Mouse (Mus musculus) MEL (cell line): ENCODE data around the gene Cxcr2. TPM values are rescaled to one million over a fixed set of nuclear protein-coding genes. Genes with fewer than 3 reads are reported as not detected.
A peak's percentile ranks its signal among the peaks of the same experiment; 100 is the strongest.

Experiments used
- DNase-seq: peaks from one replicate; pipeline ENCODE4 v3.0.0; 2011; ENCODE audit warnings: low read depth, low spot score
- H3K27ac ChIP-seq: 2 replicates; pipeline ENCODE4 v1.5.1; 2012; ENCODE audit warnings: low read depth, mild to moderate bottlenecking, control low read depth, low read length, moderate library complexity; ENCODE audit not compliant: control insufficient read depth
- H3K27me3 ChIP-seq, 2 experiments: fragments of 150-350 bp in 1 of 2; sonication (generic) in 1 of 2; 2 replicates each; pipeline ENCODE4 v1.6.1; 2012; ENCODE audit warnings: low read length in 2 of 2, mild to moderate bottlenecking in 2 of 2, improper control_type of control experiment in 1 of 2, moderate library complexity in 1 of 2; ENCODE audit not compliant: insufficient read depth in 2 of 2, control insufficient read depth in 1 of 2
- H3K36me3 ChIP-seq, 2 experiments: 2 replicates each; pipeline ENCODE4 v1.6.1; 2012 to 2014; ENCODE audit warnings: low read length in 2 of 2, improper control_type of control experiment in 1 of 2, inconsistent platforms in 1 of 2, mild to moderate bottlenecking in 1 of 2; ENCODE audit not compliant: insufficient read depth in 2 of 2, control insufficient read depth in 1 of 2
- H3K4me1 ChIP-seq, 2 experiments: fragments of 150-350 bp in 1 of 2; sonication (generic) in 1 of 2; 2 replicates each; pipeline ENCODE4 v1.6.1; 2012; ENCODE audit warnings: low read length in 2 of 2, improper control_type of control experiment in 1 of 2, mild to moderate bottlenecking in 1 of 2; ENCODE audit not compliant: insufficient read depth in 2 of 2, control insufficient read depth in 1 of 2
- H3K4me3 ChIP-seq, 2 experiments: fragments of 150-350 bp in 1 of 2; sonication (generic) in 1 of 2; 2 replicates each; pipeline ENCODE4 v1.5.1; 2012; ENCODE audit warnings: low read depth in 2 of 2, low read length in 2 of 2, mild to moderate bottlenecking in 2 of 2, moderate library complexity in 2 of 2, control low read depth in 1 of 2, improper control_type of control experiment in 1 of 2; ENCODE audit not compliant: control insufficient read depth in 1 of 2, insufficient read depth in 1 of 2
- H3K79me2 ChIP-seq: 2 replicates; pipeline ENCODE4 v1.6.1; 2012; ENCODE audit warnings: mild to moderate bottlenecking, low read length, moderate library complexity; ENCODE audit not compliant: control insufficient read depth, poor library complexity, insufficient read depth
- H3K9ac ChIP-seq: 2 replicates; pipeline ENCODE4 v1.6.1; 2012; ENCODE audit warnings: low read depth, mild to moderate bottlenecking, control low read depth, low read length, moderate library complexity; ENCODE audit not compliant: control insufficient read depth, poor library complexity, severe bottlenecking
- H3K9me3 ChIP-seq: fragments of 150-350 bp; sonication (generic); replicated peaks from 2 replicates; pipeline ENCODE4 v1.6.1; 2012; ENCODE audit warnings: mild to moderate bottlenecking, low read length, improper control_type of control experiment, moderate library complexity; ENCODE audit not compliant: insufficient read depth
- CTCF ChIP-seq, 3 experiments: IDR thresholded peaks in 2 of 3; conservative IDR thresholded peaks in 1 of 3; 2 replicates each; pipeline ENCODE4 v1.5.1; 2011 to 2012; ENCODE audit warnings: low read length in 3 of 3, low read depth in 2 of 3, mild to moderate bottlenecking in 2 of 3, improper control_type of control experiment in 1 of 3, inconsistent platforms in 1 of 3, mixed read lengths in 1 of 3, moderate library complexity in 1 of 3; ENCODE audit not compliant: control insufficient read depth in 1 of 3, insufficient read depth in 1 of 3, poor library complexity in 1 of 3, severe bottlenecking in 1 of 3
- E2F4 ChIP-seq: IDR thresholded peaks from 2 replicates; pipeline ENCODE4 v1.6.1; 2011; ENCODE audit warnings: low read depth, low read length, improper control_type of control experiment, borderline replicate concordance
- ETS1 ChIP-seq: IDR thresholded peaks from 2 replicates; pipeline ENCODE4 v1.6.1; 2012; ENCODE audit warnings: low read depth, mild to moderate bottlenecking, inconsistent platforms, low read length, improper control_type of control experiment, moderate library complexity
- GATA1 ChIP-seq: IDR thresholded peaks from 2 replicates; pipeline ENCODE4 v1.6.1; 2011; ENCODE audit warnings: low read depth, low read length, improper control_type of control experiment
- KAT2A ChIP-seq: conservative IDR thresholded peaks from 2 replicates; pipeline ENCODE4 v1.6.1; 2012; ENCODE audit warnings: low read depth, low read length, improper control_type of control experiment, inconsistent platforms
- MAZ ChIP-seq: IDR thresholded peaks from 2 replicates; pipeline ENCODE4 v1.6.1; 2012; ENCODE audit warnings: low read depth, mild to moderate bottlenecking, inconsistent platforms, low read length, improper control_type of control experiment
- MEF2A ChIP-seq: IDR thresholded peaks from 2 replicates; pipeline ENCODE4 v1.6.1; 2014; ENCODE audit warnings: low read depth, mild to moderate bottlenecking, inconsistent platforms, low read length, improper control_type of control experiment; ENCODE audit not compliant: poor library complexity, insufficient replicate concordance, severe bottlenecking; ENCODE audit errors: extremely low read depth
- MXI1 ChIP-seq: IDR thresholded peaks from 2 replicates; pipeline ENCODE4 v1.6.1; 2011; ENCODE audit warnings: mild to moderate bottlenecking, low read depth, low read length, improper control_type of control experiment
- NRF1 ChIP-seq: IDR thresholded peaks from 2 replicates; pipeline ENCODE4 v1.6.1; 2014; ENCODE audit warnings: low read depth, mild to moderate bottlenecking, inconsistent platforms, low read length, improper control_type of control experiment, moderate library complexity; ENCODE audit not compliant: poor library complexity, insufficient read depth, severe bottlenecking
- POLR2A ChIP-seq, 2 experiments: IDR thresholded peaks; 2 replicates each; pipeline ENCODE4 v1.6.1; 2011 to 2012; ENCODE audit warnings: low read length in 2 of 2, mild to moderate bottlenecking in 2 of 2, control low read depth in 1 of 2, improper control_type of control experiment in 1 of 2, low read depth in 1 of 2, moderate library complexity in 1 of 2; ENCODE audit not compliant: control insufficient read depth in 1 of 2, insufficient read depth in 1 of 2, poor library complexity in 1 of 2
- RAD21 ChIP-seq: IDR thresholded peaks from 2 replicates; pipeline ENCODE4 v1.6.1; 2011; ENCODE audit warnings: mild to moderate bottlenecking, low read depth, low read length, improper control_type of control experiment
- SMC3 ChIP-seq: IDR thresholded peaks from 2 replicates; pipeline ENCODE4 v1.6.1; 2011; ENCODE audit warnings: low read depth, low read length, improper control_type of control experiment
- UBTF ChIP-seq: IDR thresholded peaks from 2 replicates; pipeline ENCODE4 v1.6.1; 2012; ENCODE audit warnings: low read depth, mild to moderate bottlenecking, inconsistent platforms, low read length, improper control_type of control experiment, moderate library complexity, borderline replicate concordance; ENCODE audit not compliant: insufficient read depth
- USF2 ChIP-seq, 2 experiments: IDR thresholded peaks; 2 replicates each; pipeline ENCODE4 v1.6.1; 2011 to 2012; ENCODE audit warnings: improper control_type of control experiment in 2 of 2, low read length in 2 of 2, borderline replicate concordance in 1 of 2, inconsistent platforms in 1 of 2, low read depth in 1 of 2, mild to moderate bottlenecking in 1 of 2; ENCODE audit not compliant: insufficient read depth in 1 of 2
- ZKSCAN1 ChIP-seq: IDR thresholded peaks from 2 replicates; pipeline ENCODE4 v1.6.1; 2012; ENCODE audit warnings: low read depth, mild to moderate bottlenecking, inconsistent platforms, low read length, improper control_type of control experiment, moderate library complexity
- ZNF384 ChIP-seq: IDR thresholded peaks from 2 replicates; pipeline ENCODE4 v1.6.1; 2012; ENCODE audit warnings: low read depth, mild to moderate bottlenecking, inconsistent platforms, low read length, improper control_type of control experiment
- polyA plus RNA-seq, 2 experiments: library from polyadenylated mRNA; stranded (reverse) in 1 of 2; unstranded in 1 of 2; fragments of >175 nt in 1 of 2; fragments of >200 nt in 1 of 2; gene quantifications; 2 replicates each; pipeline versions ENCODE4 v1.2.1 to v1.2.4; 2012; ENCODE audit warnings: low replicate concordance in 2 of 2, low read depth in 1 of 2; ENCODE audit not compliant: insufficient read length in 2 of 2, insufficient read depth in 1 of 2, missing spikeins in 1 of 2
- total RNA-seq: library from RNA; depleted of rRNA; stranded (reverse); fragments of 300-350 nt; gene quantifications from 2 replicates; pipeline ENCODE4 v1.2.3, GENCODE M21; 2012

Cxcr2 gene
- total and polyA plus RNA-seq, 3 experiments = 0.11 to 0.92 TPM; not detected in 1

DNA sequence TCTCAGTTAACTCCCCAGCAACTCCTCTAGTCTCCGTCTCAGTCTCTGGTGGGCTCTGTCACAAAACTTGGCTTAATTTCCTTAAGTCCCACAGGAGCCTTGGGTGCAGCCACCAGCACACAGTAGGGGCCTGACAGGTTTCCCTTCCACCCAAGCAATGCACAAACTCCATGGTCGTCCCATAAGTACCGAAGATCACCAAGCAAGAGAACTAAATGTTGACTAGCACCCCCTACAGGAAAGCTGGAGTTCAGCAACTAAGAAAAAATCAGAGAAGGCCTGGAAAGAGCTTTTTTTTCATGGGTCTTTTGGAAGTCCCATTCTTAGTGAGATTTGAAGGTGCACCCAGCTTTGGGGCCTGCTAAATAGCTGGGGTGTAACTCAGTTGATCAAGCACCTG, 14.4 kb upstream of the Cxcr2 start:
- Histone ChIP-seq H3K79me2 (no peaks in the 10 kb centered on the region), H3K27me3 (no peaks in the 10 kb centered on the region), H3K4me1 (peaks cover 0 to 12% of the 10 kb centered on the region in 2 experiments; a peak in 2 of 4 replicates), H3K36me3 (0 out of 4 replicates have a peak, but pooled peaks cover 0 to 2% of the 10 kb centered on the region in 2 experiments), H3K4me3 (no peak overlapping the region), H3K27ac (no peak overlapping the region), H3K9me3 (no peaks in the 10 kb centered on the region), H3K9ac (no peak overlapping the region)
- DNase-seq = no peak
- TF ChIP-seq E2F4 (no peak), SMC3 (peak; percentile 3; the same call in 1 of the 2 replicates), CTCF (IDR thresholded peaks at IDR 0.05 in 2 of 3, conservative IDR thresholded peaks at IDR 0.05 in 1 of 3; ENCODE audit: control insufficient read depth in 1 of 3, insufficient read depth in 1 of 3, low read depth in 2 of 3, low read length in 3 of 3, poor library complexity in 1 of 3, severe bottlenecking in 1 of 3) (peak in 2 of 3 experiments; percentile 25 to 51; a peak in 4 of 6 replicates), ZNF384 (peak; percentile 47; the same call in 1 of the 2 replicates), NRF1 (no peak)

DNA sequence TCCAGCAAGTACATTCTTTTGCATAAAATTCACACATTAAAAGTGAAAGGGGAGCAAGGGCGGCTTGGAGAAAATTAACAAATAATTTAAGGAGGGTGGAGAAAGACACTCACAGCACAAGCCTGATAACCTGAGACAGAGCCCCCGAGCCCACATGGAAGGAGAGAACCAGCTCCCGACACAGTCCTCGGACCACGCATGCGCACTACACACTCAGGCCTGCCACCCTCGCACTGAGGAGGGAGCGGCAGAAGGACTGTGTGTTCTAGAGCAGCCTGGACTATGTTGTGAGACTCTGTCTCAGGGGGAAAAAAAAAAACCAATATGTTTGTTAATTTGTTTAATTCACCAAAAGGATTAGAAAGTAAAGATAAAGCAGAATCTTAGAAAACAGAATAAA, 12.0 kb upstream of the Cxcr2 start:
- no peak for DNase-seq
- Histone ChIP-seq H3K9ac (no peak overlapping the region), H3K4me3 (no peak overlapping the region)

GRCm38 (mm10) chr1:74149106-74149885, 4.5 kb upstream of the Cxcr2 start:
- H3K27me3 ChIP-seq = no peaks in the 10 kb centered on the region
- H3K79me2 ChIP-seq = no peaks in the 10 kb centered on the region
- TF ChIP-seq ZKSCAN1 = no peak
- no peak for TF ChIP-seq USF2 (IDR thresholded peaks at IDR 0.05; ENCODE audit: borderline replicate concordance in 1 of 2, insufficient read depth in 1 of 2, low read depth in 1 of 2, low read length in 2 of 2)
- TF ChIP-seq UBTF = no peak
- TF ChIP-seq MAZ = no peak
- no peak for TF ChIP-seq ETS1
- no peak for TF ChIP-seq KAT2A
- TF ChIP-seq POLR2A (IDR thresholded peaks at IDR 0.05; ENCODE audit: control insufficient read depth in 1 of 2, insufficient read depth in 1 of 2, low read depth in 1 of 2, low read length in 2 of 2, poor library complexity in 1 of 2) = no peak
- TF ChIP-seq MXI1 = no peak
- no peak for TF ChIP-seq GATA1
- no peak for TF ChIP-seq MEF2A
- H3K27ac ChIP-seq = no peak overlapping the region
- no peak for DNase-seq
- H3K9ac ChIP-seq = no peak overlapping the region
- H3K36me3 ChIP-seq = 0 out of 4 replicates have a peak, but pooled peaks cover 0 to 3% of the 10 kb centered on the region in 2 experiments
- peaks cover 0 to 10% of the 10 kb centered on the region in 2 experiments; a peak in 2 of 4 replicates for H3K4me1 ChIP-seq
- H3K9me3 ChIP-seq = no peaks in the 10 kb centered on the region
- no peak overlapping the region for H3K4me3 ChIP-seq

More for the DNA sequence above, 12.0 kb upstream of the Cxcr2 start:
- Histone ChIP-seq H3K36me3 (0 out of 4 replicates have a peak, but pooled peaks cover 0 to 3% of the 10 kb centered on the region in 2 experiments), H3K27me3 (no peaks in the 10 kb centered on the region), H3K79me2 (no peaks in the 10 kb centered on the region), H3K9me3 (no peaks in the 10 kb centered on the region), H3K4me1 (peaks cover 0 to 3% of the 10 kb centered on the region in 2 experiments; a peak in 3 of 4 replicates), H3K27ac (no peak overlapping the region)
- no peak for TF ChIP-seq RAD21
